Mouse (Mus musculus) heart, embryonic 16.5 days (tissue): ENCODE results near the gene Vrk3. TPM values are rescaled to one million over a fixed set of nuclear protein-coding genes. Genes with fewer than 3 reads are reported as not detected.

Experiments
- ATAC-seq: fragments of 200-750 bp; cut with Nextera tagmentation; replicated peaks from 2 replicates; pipeline ENCODE4 v1.8.0; 2017; ENCODE audit warnings: moderate number of reproducible peaks; ENCODE audit not compliant: insufficient read depth, low FRiP score; ENCODE audit errors: extremely low read depth
- H3K27ac ChIP-seq: fragments of 300-500 bp; sonication (generic); 2 replicates; pipeline ENCODE4 v1.5.1; 2014; ENCODE audit warnings: mild to moderate bottlenecking, low read length, control low read depth, moderate library complexity
- H3K27me3 ChIP-seq: fragments of 300-500 bp; sonication (generic); 2 replicates; pipeline ENCODE4 v1.6.1; 2014; ENCODE audit warnings: low read length, mixed read lengths; ENCODE audit not compliant: control insufficient read depth, insufficient read depth
- H3K36me3 ChIP-seq: fragments of 300-500 bp; sonication (generic); 2 replicates; pipeline ENCODE4 v1.6.1; 2014; ENCODE audit not compliant: control insufficient read depth, insufficient read depth
- H3K4me1 ChIP-seq: fragments of 300-500 bp; sonication (generic); 2 replicates; pipeline ENCODE4 v1.6.1; 2014; ENCODE audit warnings: low read length, mixed read lengths; ENCODE audit not compliant: control insufficient read depth, insufficient read depth
- H3K4me2 ChIP-seq: fragments of 300-500 bp; sonication (generic); 2 replicates; pipeline ENCODE4 v1.6.1; 2014; ENCODE audit warnings: low read depth, mild to moderate bottlenecking, control low read depth, low read length
- H3K4me3 ChIP-seq: fragments of 300-500 bp; sonication (generic); 2 replicates; pipeline ENCODE4 v1.5.1; 2014; ENCODE audit warnings: mild to moderate bottlenecking, control low read depth, low read length
- H3K9ac ChIP-seq: fragments of 300-500 bp; sonication (generic); 2 replicates; pipeline ENCODE4 v1.6.1; 2014; ENCODE audit warnings: low read length, control low read depth
- H3K9me3 ChIP-seq: fragments of 300-500 bp; sonication (generic); replicated peaks from 2 replicates; pipeline ENCODE4 v1.6.1; 2016; ENCODE audit warnings: low read length; ENCODE audit not compliant: control insufficient read depth
- WGBS: fragments of 180-500 bp; shearing (Covaris S2); extraction: QIAGEN DNeasy Blood & Tissue Kit; methylation state at CpG from one replicate; pipeline ENCODE4 v1.1.7; 2014; 5-methylcytosine and 5-hydroxymethylcytosine counted together
- polyA plus RNA-seq: library from polyadenylated mRNA; unstranded; fragments of >200 nt; fragmentation: Nextera tagmentation; extraction: Ambion mirVana; gene quantifications from 2 replicates; pipeline ENCODE4 v1.2.1, GENCODE M21; 2015

The Vrk3 gene
- polyA plus RNA-seq, 1 experiment from 2014 or later: 36.5 TPM

DNA sequence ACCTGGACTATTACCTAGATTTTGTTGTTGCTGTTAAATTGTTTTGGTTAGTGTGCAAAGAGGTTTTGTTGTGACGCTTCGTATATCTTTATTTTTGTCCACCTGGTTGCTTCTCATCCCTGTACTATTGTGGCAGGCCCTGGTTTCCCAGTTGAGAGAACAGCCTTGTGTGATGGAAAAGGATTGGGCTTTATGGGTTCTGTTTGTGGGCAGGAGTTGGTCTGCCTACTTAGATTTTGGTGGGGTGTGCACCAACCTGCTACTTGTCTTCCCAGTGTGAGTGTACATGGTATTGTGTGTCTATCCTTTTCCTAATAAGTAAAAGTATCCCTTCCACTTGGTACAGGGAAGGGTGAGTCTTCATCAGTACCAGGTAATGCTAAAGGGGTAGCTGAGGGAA lies 71.2 kb downstream of the Vrk3 start:
- H3K4me1 ChIP-seq: peaks cover 62% of the 10 kb centered on the region
- no peak for ATAC-seq
- H3K4me2 ChIP-seq: peak overlapping the region; percentile 79
- peak overlapping the region; percentile 60 for H3K9ac ChIP-seq
- WGBS: 91% methylated on average over 2 of the region's 2 CpGs
- no peaks in the 10 kb centered on the region for H3K9me3 ChIP-seq
- H3K36me3 ChIP-seq: no peaks in the 10 kb centered on the region
- peak overlapping the region; percentile 80; the same call in 1 of the 2 replicates for H3K4me3 ChIP-seq
- H3K27ac ChIP-seq: no peak overlapping the region; the same call in 1 of the 2 replicates
- no peaks in the 10 kb centered on the region for H3K27me3 ChIP-seq

DNA sequence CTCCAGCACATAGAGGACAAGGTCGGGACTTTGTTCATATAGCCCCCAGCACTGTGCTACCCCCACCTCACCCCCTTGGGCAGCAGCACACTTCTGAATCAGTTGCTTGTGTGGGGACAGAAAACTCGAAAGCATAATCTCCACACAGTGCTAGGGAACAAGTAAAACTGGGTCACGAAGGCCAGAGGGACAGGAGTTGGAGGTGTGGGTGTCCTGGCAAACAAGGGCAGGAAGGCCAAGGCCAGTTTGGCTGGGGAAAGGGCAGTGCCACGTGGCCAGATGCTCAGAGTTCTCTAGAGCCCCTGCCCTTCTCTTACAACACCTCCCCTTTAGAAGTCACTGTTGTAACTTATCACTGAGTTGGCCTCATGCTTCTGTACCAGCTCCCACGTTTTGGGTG lies 71.7 kb downstream of the Vrk3 start:
- 45% methylated on average over 5 of the region's 5 CpGs for WGBS
- H3K4me2 ChIP-seq: peak overlapping the region; percentile 79; the same call in 1 of the 2 replicates
- no peaks in the 10 kb centered on the region for H3K36me3 ChIP-seq
- peak overlapping the region; percentile 12 for H3K9ac ChIP-seq
- H3K9me3 ChIP-seq: no peaks in the 10 kb centered on the region
- no peak overlapping the region for H3K27ac ChIP-seq
- peaks cover 64% of the 10 kb centered on the region for H3K4me1 ChIP-seq
- H3K27me3 ChIP-seq: no peaks in the 10 kb centered on the region
- no peak for ATAC-seq
- H3K4me3 ChIP-seq: no peak overlapping the region

DNA sequence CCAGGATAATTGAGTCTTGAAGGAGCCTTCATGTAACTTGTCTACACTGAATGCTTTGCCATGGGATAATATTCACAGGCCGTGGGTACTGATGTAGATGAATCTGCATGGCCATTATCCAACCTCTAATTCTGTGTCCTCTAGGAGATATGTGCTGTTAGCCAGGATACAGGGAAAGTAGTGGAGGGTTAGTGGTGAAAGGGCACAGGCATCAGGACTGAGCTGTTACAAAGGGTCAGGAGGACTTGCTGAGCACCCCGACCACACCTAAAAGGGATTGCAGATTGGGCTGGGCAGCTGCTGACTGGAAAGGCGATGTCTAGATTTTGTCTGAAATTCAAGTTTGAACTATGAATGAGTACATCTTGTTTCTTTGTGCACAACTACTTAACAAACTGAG lies 72.3 kb downstream of the Vrk3 start:
- no peak for ATAC-seq
- no peak overlapping the region for H3K9ac ChIP-seq
- H3K4me2 ChIP-seq: no peak overlapping the region
- H3K36me3 ChIP-seq: no peaks in the 10 kb centered on the region
- peaks cover 60% of the 10 kb centered on the region for H3K4me1 ChIP-seq
- no peaks in the 10 kb centered on the region for H3K27me3 ChIP-seq
- no peak overlapping the region for H3K4me3 ChIP-seq
- no peak overlapping the region for H3K27ac ChIP-seq
- no peaks in the 10 kb centered on the region for H3K9me3 ChIP-seq
- WGBS: 73% methylated on average over 3 of the region's 3 CpGs

DNA sequence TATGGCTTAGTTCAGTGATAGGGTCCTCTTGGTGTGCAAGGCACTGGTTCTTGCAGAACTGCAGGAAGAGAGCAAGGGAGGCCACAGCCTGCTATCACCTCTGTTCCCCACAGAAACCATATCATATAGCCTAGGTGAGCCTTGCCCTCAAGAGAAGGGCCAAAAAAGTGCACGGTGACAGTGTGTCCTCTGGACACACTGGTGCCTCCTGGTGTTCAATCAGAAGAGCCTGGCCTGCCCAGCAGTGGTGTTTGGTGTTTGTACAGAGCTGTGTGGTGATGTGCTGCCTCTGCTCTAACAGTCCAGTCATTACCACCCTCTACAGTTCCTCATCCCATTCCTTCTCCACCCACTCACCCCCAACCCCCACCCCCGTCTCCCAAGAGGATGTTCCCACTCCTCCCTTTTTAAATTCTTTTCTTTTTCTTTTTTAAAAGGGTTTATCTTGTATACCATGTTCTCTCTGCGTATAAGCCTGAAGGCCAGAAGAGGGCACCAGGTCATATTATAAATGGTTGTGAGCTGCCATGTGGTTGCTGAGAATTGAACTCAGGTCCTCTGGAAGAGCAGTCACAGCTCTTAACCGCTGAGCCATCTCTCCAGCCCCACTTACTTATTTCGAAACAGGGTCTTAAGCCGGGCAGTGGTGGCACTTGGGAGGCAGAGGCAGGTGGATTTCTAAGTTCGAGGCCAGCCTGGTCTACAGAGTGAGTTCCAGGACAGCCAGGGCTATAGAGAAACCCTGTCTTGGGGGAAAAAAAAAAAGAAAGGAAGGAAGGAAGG lies 73.6 kb downstream of the Vrk3 start:
- no peak overlapping the region for H3K4me3 ChIP-seq
- H3K9ac ChIP-seq: no peak overlapping the region
- H3K27me3 ChIP-seq: no peaks in the 10 kb centered on the region
- 79% methylated on average over 7 of the region's 7 CpGs for WGBS
- H3K4me1 ChIP-seq: peaks cover 66% of the 10 kb centered on the region
- no peak overlapping the region for H3K27ac ChIP-seq
- no peak overlapping the region for H3K4me2 ChIP-seq
- no peak for ATAC-seq
- no peaks in the 10 kb centered on the region for H3K36me3 ChIP-seq
- no peaks in the 10 kb centered on the region for H3K9me3 ChIP-seq

DNA sequence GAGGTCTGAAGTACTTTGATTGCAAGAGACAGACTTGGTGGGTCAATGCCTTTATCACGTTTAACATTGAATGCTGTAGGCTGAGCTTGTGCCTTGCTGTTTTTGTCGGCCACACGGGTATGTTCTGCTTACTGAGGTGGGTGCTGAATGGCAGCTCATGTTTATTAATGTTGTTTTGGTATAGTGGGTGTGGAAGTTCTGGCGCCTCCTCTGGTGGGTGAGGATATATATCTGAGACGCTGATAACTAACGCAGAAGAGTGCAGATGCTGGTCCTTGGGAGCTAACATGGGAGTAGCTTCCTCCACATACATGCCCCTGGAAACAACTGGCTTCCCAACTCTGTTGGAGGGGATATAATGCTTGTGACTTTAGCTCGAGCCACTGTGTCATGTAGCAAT lies 75.2 kb downstream of the Vrk3 start:
- Histone ChIP-seq H3K9ac (no peak overlapping the region), H3K4me3 (no peak overlapping the region), H3K27me3 (no peaks in the 10 kb centered on the region), H3K36me3 (no peaks in the 10 kb centered on the region), H3K27ac (no peak overlapping the region), H3K4me2 (no peak overlapping the region), H3K9me3 (no peaks in the 10 kb centered on the region), H3K4me1 (peaks cover 54% of the 10 kb centered on the region)
- 36% methylated on average over 7 of the region's 7 CpGs for WGBS
- ATAC-seq: no peak

DNA sequence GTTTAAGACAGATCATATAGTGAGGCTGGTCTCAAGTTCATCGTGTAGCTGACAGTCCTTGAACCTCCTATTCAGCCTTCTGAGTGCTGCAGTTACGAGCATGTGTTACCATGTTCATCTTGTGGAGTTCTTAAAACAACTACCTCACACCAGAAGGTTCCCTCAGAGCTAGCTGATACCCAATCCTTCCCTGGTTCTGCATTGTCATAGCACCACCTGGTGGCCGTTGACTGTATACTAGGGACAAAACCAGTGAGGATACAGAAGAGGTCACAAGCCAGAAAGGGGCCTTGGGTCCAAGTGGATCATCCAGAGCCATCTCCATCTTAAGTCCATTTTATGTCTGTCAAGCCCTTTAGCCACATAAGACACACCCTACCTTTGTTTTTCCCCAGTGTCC lies 76.7 kb downstream of the Vrk3 start:
- 0 out of 2 replicates have a peak, but pooled peaks have one; percentile 30 for ATAC-seq
- Histone ChIP-seq H3K9me3 (no peaks in the 10 kb centered on the region), H3K9ac (no peak overlapping the region), H3K4me1 (peaks cover 40% of the 10 kb centered on the region), H3K27ac (no peak overlapping the region), H3K4me2 (no peak overlapping the region), H3K36me3 (peaks cover 14% of the 10 kb centered on the region), H3K27me3 (no peaks in the 10 kb centered on the region), H3K4me3 (no peak overlapping the region)
- WGBS: 17% methylated on average over 3 of the region's 3 CpGs

DNA sequence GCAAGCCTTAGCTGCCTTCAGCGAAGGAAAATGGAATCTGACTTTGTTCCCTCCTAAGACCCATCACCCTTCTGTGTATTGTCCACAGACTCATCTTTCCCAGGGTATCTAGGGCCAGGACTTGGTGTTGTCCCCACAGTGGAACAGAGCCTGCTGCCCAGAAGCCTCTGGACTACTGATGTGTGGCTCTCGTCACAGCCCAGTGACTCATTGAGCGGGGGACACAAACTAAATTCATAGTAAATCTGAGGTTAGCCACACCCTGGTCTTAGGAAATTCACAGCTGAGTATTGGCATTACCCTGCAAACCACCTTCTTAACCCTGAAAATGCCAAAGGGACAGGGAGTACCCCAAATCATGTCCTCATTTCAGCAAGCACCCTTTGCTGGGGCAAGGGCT lies 78.6 kb downstream of the Vrk3 start:
- ATAC-seq: no peak
- Histone ChIP-seq H3K9me3 (no peaks in the 10 kb centered on the region), H3K4me2 (no peak overlapping the region), H3K9ac (no peak overlapping the region), H3K27ac (no peak overlapping the region), H3K4me1 (peaks cover 25% of the 10 kb centered on the region), H3K36me3 (peaks cover 32% of the 10 kb centered on the region), H3K4me3 (no peak overlapping the region), H3K27me3 (no peaks in the 10 kb centered on the region)
- 74% methylated on average over 3 of the region's 3 CpGs for WGBS

Other genes with a start within 250 kb of the Vrk3 start
- 4.5 and 4.6 TPM in 2 replicates for gene Mybpc2, start 223.8 kb upstream of the Vrk3 start, polyA plus RNA-seq
- 4.0 and 5.9 TPM in 2 replicates for gene Spib, start 216.3 kb upstream of the Vrk3 start, polyA plus RNA-seq
- gene Pold1, start 199.6 kb upstream of the Vrk3 start, polyA plus RNA-seq: 61.1 and 70.5 TPM in 2 replicates
- gene Nr1h2, start 194.5 kb upstream of the Vrk3 start, polyA plus RNA-seq: 64.3 and 73.5 TPM in 2 replicates
- 2.8 and 11.6 TPM in 2 replicates for gene Napsa, start 176.0 kb upstream of the Vrk3 start, polyA plus RNA-seq
- gene Kcnc3, start 157.7 kb upstream of the Vrk3 start, polyA plus RNA-seq: 0.08 and 0.32 TPM in 2 replicates
- 1.5 and 4.9 TPM in 2 replicates for gene Myh14, start 77.6 kb upstream of the Vrk3 start, polyA plus RNA-seq
- gene Izumo2, start 39.7 kb upstream of the Vrk3 start, polyA plus RNA-seq: not detected in 2 replicates
- 0.54 and 0.80 TPM in 2 replicates for gene Zfp473, start 2.6 kb downstream of the Vrk3 start, polyA plus RNA-seq
- gene Nup62, start 67.7 kb downstream of the Vrk3 start, polyA plus RNA-seq: 79.2 and 81.5 TPM in 2 replicates
- gene Il4i1, start 68.0 kb downstream of the Vrk3 start, polyA plus RNA-seq: 2.4 and 4.6 TPM in 2 replicates
- 2.3 and 2.4 TPM in 2 replicates for gene Atf5, start 68.2 kb downstream of the Vrk3 start, polyA plus RNA-seq
- gene Akt1s1, start 100.6 kb downstream of the Vrk3 start, polyA plus RNA-seq: 103 and 104 TPM in 2 replicates
- gene Tbc1d17, start 100.7 kb downstream of the Vrk3 start, polyA plus RNA-seq: 60.5 and 62.3 TPM in 2 replicates
- 27.7 and 28.0 TPM in 2 replicates for gene Pnkp, start 108.7 kb downstream of the Vrk3 start, polyA plus RNA-seq
- 210 and 269 TPM in 2 replicates for gene Ptov1, start 121.4 kb downstream of the Vrk3 start, polyA plus RNA-seq
- 89.4 and 96.0 TPM in 2 replicates for gene Med25, start 144.3 kb downstream of the Vrk3 start, polyA plus RNA-seq
- 15.3 and 16.0 TPM in 2 replicates for gene Fuz, start 147.7 kb downstream of the Vrk3 start, polyA plus RNA-seq
- gene Ap2a1, start 181.1 kb downstream of the Vrk3 start, polyA plus RNA-seq: 51.8 and 52.0 TPM in 2 replicates
- gene Tsks, start 194.8 kb downstream of the Vrk3 start, polyA plus RNA-seq: 0.12 and 0.40 TPM in 2 replicates
- gene Cpt1c, start 226.4 kb downstream of the Vrk3 start, polyA plus RNA-seq: 7.6 and 8.9 TPM in 2 replicates
- 355 and 387 TPM in 2 replicates for gene Prmt1, start 238.2 kb downstream of the Vrk3 start, polyA plus RNA-seq
- 71.4 and 73.6 TPM in 2 replicates for gene Irf3, start 249.2 kb downstream of the Vrk3 start, polyA plus RNA-seq